Mouse (Mus musculus) hindbrain, postnatal 0 days (tissue): ENCODE results near the gene Serpinb12. TPM values are rescaled to one million over a fixed set of nuclear protein-coding genes. Genes with fewer than 3 reads are reported as not detected.

Source experiments
- ATAC-seq: fragments of 200-750 bp; cut with Nextera tagmentation; 2 replicates; pipeline ENCODE4 v1.8.0; 2017; ENCODE audit warnings: mild to moderate bottlenecking, moderate TSS enrichment, moderate library complexity
- DNase-seq: peaks from one replicate; pipeline ENCODE4 v3.0.0-alpha.2; 2015; ENCODE audit warnings: low spot score
- H3K27ac ChIP-seq: fragments of 300-500 bp; sonication (generic); 2 replicates; pipeline ENCODE4 v1.5.1; 2014; ENCODE audit warnings: mild to moderate bottlenecking
- H3K27me3 ChIP-seq: fragments of 300-500 bp; sonication (generic); 2 replicates; pipeline ENCODE4 v1.6.1; 2014; ENCODE audit warnings: low read length, mixed read lengths; ENCODE audit not compliant: insufficient read depth
- H3K36me3 ChIP-seq: fragments of 300-500 bp; sonication (generic); 2 replicates; pipeline ENCODE4 v1.6.1; 2014; ENCODE audit warnings: low read length, mixed read lengths; ENCODE audit not compliant: insufficient read depth
- H3K4me1 ChIP-seq: fragments of 300-500 bp; sonication (generic); 2 replicates; pipeline ENCODE4 v1.6.1; 2014; ENCODE audit warnings: antibody characterized with exemption, low read length, mixed read lengths; ENCODE audit not compliant: insufficient read depth
- H3K4me2 ChIP-seq: fragments of 300-500 bp; sonication (generic); 2 replicates; pipeline ENCODE4 v1.6.1; 2014; ENCODE audit warnings: low read depth, mild to moderate bottlenecking, low read length, moderate library complexity, mixed read lengths
- H3K4me3 ChIP-seq: fragments of 300-500 bp; sonication (generic); 2 replicates; pipeline ENCODE4 v1.5.1; 2014; ENCODE audit warnings: low read length
- H3K9ac ChIP-seq: fragments of 300-500 bp; sonication (generic); replicated peaks from 2 replicates; pipeline ENCODE4 v1.6.1; 2014; ENCODE audit warnings: mild to moderate bottlenecking, low read length, moderate library complexity, mixed read lengths
- H3K9me3 ChIP-seq: fragments of 300-500 bp; sonication (generic); 2 replicates; pipeline ENCODE4 v1.6.1; 2016; ENCODE audit warnings: low read length, mixed read lengths
- CTCF ChIP-seq: IDR thresholded peaks from 2 replicates; pipeline ENCODE4 v1.5.1; 2016; ENCODE audit warnings: antibody characterized with exemption, control low read depth, low read depth
- WGBS: fragments of 180-500 bp; shearing (Covaris S2); extraction: QIAGEN DNeasy Blood & Tissue Kit; methylation state at CpG from one replicate; pipeline ENCODE4 v1.1.7; 2014; 5-methylcytosine and 5-hydroxymethylcytosine counted together
- polyA plus RNA-seq: library from polyadenylated mRNA; unstranded; fragments of >200 nt; fragmentation: Nextera tagmentation; extraction: Ambion mirVana; gene quantifications from 2 replicates; pipeline ENCODE4 v1.2.1, GENCODE M21; 2015
- total RNA-seq: library from RNA; depleted of rRNA; stranded (reverse); fragments of >200 nt; gene quantifications from 2 replicates; pipeline ENCODE4 v1.2.3, GENCODE M21; 2014; rRNA removed

Gene Serpinb12
- total and polyA plus RNA-seq, 2 experiments from 2014 or later, result 0.14 TPM; not detected in 1

DNA sequence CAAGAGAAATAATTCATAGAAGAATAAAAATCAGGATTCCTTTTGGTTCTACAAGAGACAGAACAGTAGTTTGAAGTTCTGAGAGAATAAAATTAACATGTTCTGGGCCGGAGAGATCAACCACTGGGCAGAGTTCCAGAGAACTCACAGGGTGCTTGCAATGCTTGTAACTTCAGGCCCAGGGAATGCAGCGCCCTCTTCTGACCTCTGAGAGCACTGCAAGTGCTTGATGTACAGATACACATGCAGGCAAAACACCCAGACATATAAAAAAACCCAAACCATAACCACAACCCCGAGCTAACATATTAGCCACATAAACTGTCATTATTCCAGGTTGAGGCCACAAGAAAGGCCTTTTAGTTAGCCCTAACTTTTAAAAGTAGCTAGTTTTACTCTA is 26.8 kb downstream of the Serpinb12 start:
- Histone ChIP-seq H3K9ac (no peak overlapping the region), H3K4me3 (no peak overlapping the region), H3K27me3 (no peaks in the 10 kb centered on the region), H3K4me1 (no peaks in the 10 kb centered on the region), H3K27ac (no peak overlapping the region), H3K36me3 (no peaks in the 10 kb centered on the region), H3K4me2 (no peak overlapping the region), H3K9me3 (no peaks in the 10 kb centered on the region)
- DNase-seq (peak; percentile 33), ATAC-seq (no peak)
- 38% methylated on average over 3 of the region's 3 CpGs for WGBS
- TF ChIP-seq CTCF, result peak; percentile 34

DNA sequence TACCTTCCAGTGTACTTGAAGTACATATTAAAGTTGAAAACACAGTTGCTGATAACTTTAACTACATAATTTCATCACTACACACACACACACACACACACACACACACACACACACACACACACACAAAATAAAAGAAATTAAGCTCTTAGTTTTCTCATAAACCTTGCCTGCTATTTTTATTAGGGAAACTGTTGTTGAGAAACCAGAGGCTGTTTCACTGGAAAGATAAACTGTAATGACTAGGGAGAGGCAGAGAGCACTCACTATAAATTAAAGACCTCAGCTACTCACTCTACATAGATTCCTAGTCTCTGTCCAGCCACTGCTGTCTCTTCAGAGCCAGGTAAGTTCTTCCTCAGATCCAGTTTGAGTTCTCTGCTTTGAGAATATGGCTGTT is 46.4 kb downstream of the Serpinb12 start, which contains the start of gene Serpinb13:
Gene Serpinb13, plus strand, starts transcription at position 301 of the 400 bp plus-strand sequence.
- H3K27ac ChIP-seq, result no peak within 1 kb of the TSS
- no peak within 1 kb of the TSS for H3K9ac ChIP-seq
- H3K4me1 ChIP-seq, result no peaks in the 10 kb centered on the region
- no peak for TF ChIP-seq CTCF
- H3K9me3 ChIP-seq, result no peaks in the 10 kb centered on the region
- no peak within 1 kb of the TSS for H3K4me2 ChIP-seq
- no peaks in the 10 kb centered on the region for H3K36me3 ChIP-seq
- H3K4me3 ChIP-seq, result no peak within 1 kb of the TSS
- no peak for DNase-seq
- no peaks in the 10 kb centered on the region for H3K27me3 ChIP-seq
- ATAC-seq, result no peak

GRCm38 (mm10) chr1:106983092-106983491 is 48.8 kb downstream of the Serpinb12 start:
- Histone ChIP-seq H3K4me3 (no peak overlapping the region), H3K4me2 (no peak overlapping the region), H3K36me3 (no peaks in the 10 kb centered on the region), H3K27ac (no peak overlapping the region), H3K9ac (no peak overlapping the region), H3K9me3 (no peaks in the 10 kb centered on the region), H3K4me1 (no peaks in the 10 kb centered on the region), H3K27me3 (no peaks in the 10 kb centered on the region)
- WGBS, result 100% methylated on average over 1 of the region's 1 CpGs
- no peak for TF ChIP-seq CTCF
- DNase-seq, result no peak
- ATAC-seq, result no peak

GRCm38 (mm10) chr1:106983865-106984264 is 49.6 kb downstream of the Serpinb12 start:
- Histone ChIP-seq H3K9ac (no peak overlapping the region), H3K27ac (no peak overlapping the region), H3K4me1 (no peaks in the 10 kb centered on the region), H3K4me2 (no peak overlapping the region), H3K4me3 (no peak overlapping the region), H3K36me3 (no peaks in the 10 kb centered on the region), H3K27me3 (no peaks in the 10 kb centered on the region), H3K9me3 (no peaks in the 10 kb centered on the region)
- TF ChIP-seq CTCF, result no peak
- no peak for DNase-seq
- no peak for ATAC-seq
- 84% methylated on average over 2 of the region's 2 CpGs for WGBS

GRCm38 (mm10) chr1:107000424-107000823 is 66.2 kb downstream of the Serpinb12 start:
- no peak overlapping the region for H3K4me3 ChIP-seq
- H3K36me3 ChIP-seq, result no peaks in the 10 kb centered on the region
- H3K9me3 ChIP-seq, result no peaks in the 10 kb centered on the region
- ATAC-seq (0 out of 2 replicates have a peak, but pooled peaks have one; percentile 35), DNase-seq (peak; percentile 47)
- no peaks in the 10 kb centered on the region for H3K27me3 ChIP-seq
- TF ChIP-seq CTCF, result no peak
- H3K4me2 ChIP-seq, result no peak overlapping the region
- no peak overlapping the region for H3K27ac ChIP-seq
- no peaks in the 10 kb centered on the region for H3K4me1 ChIP-seq
- WGBS, result 53% methylated on average over 13 of the region's 13 CpGs
- H3K9ac ChIP-seq, result no peak overlapping the region

GRCm38 (mm10) chr1:107001754-107002153 is 67.5 kb downstream of the Serpinb12 start:
- no peaks in the 10 kb centered on the region for H3K4me1 ChIP-seq
- H3K4me2 ChIP-seq, result no peak overlapping the region
- DNase-seq (no peak), ATAC-seq (no peak)
- H3K9ac ChIP-seq, result no peak overlapping the region
- no peaks in the 10 kb centered on the region for H3K36me3 ChIP-seq
- no peak for TF ChIP-seq CTCF
- H3K4me3 ChIP-seq, result no peak overlapping the region
- no peaks in the 10 kb centered on the region for H3K9me3 ChIP-seq
- no peaks in the 10 kb centered on the region for H3K27me3 ChIP-seq
- H3K27ac ChIP-seq, result no peak overlapping the region
- 81% methylated on average over 2 of the region's 2 CpGs for WGBS

- no peaks in the 10 kb centered on the region for H3K4me1 ChIP-seq
- no peak for TF ChIP-seq CTCF
- 77% methylated on average over 3 of the region's 3 CpGs for WGBS
- DNase-seq (no peak), ATAC-seq (no peak)
- no peak overlapping the region for H3K4me2 ChIP-seq
- no peaks in the 10 kb centered on the region for H3K36me3 ChIP-seq
- H3K27ac ChIP-seq, result no peak overlapping the region
- H3K9me3 ChIP-seq, result no peaks in the 10 kb centered on the region
- no peak overlapping the region for H3K4me3 ChIP-seq
- H3K9ac ChIP-seq, result no peak overlapping the region
- no peaks in the 10 kb centered on the region for H3K27me3 ChIP-seq
These were observed 72.1 kb downstream of the Serpinb12 start for GRCm38 (mm10) chr1:107006316-107006715.

Other genes starting within 250 kb of the Serpinb12 start
- 13.1 and 15.2 TPM in 2 replicates for gene Bcl2, start 220.2 kb upstream of the Serpinb12 start, total RNA-seq
- gene Bcl2, start 220.2 kb upstream of the Serpinb12 start, polyA plus RNA-seq, result 9.8 and 10.1 TPM in 2 replicates
- gene Kdsr, start 174.7 kb upstream of the Serpinb12 start, total RNA-seq, result 8.9 and 9.1 TPM in 2 replicates
- gene Kdsr, start 174.7 kb upstream of the Serpinb12 start, polyA plus RNA-seq, result 17.2 and 17.6 TPM in 2 replicates
- gene Vps4b, start 137.7 kb upstream of the Serpinb12 start, total RNA-seq, result 13.2 and 18.7 TPM in 2 replicates
- 20.3 and 28.0 TPM in 2 replicates for gene Vps4b, start 137.7 kb upstream of the Serpinb12 start, polyA plus RNA-seq
- gene Serpinb5, start 73.3 kb upstream of the Serpinb12 start, total RNA-seq, result 0.05 TPM in 1 of 2 replicates, not detected in the other
- 0.15 and 0.38 TPM in 2 replicates for gene Serpinb5, start 73.3 kb upstream of the Serpinb12 start, polyA plus RNA-seq
- gene Serpinb13, start 46.5 kb downstream of the Serpinb12 start, total RNA-seq, result not detected in 2 replicates
- gene Serpinb13, start 46.5 kb downstream of the Serpinb12 start, polyA plus RNA-seq, result not detected in 2 replicates
- gene Serpinb3a, start 117.9 kb downstream of the Serpinb12 start, total RNA-seq, result not detected in 2 replicates
- gene Serpinb3a, start 117.9 kb downstream of the Serpinb12 start, polyA plus RNA-seq, result not detected in 2 replicates
- not detected in 2 replicates for gene Serpinb3d, start 149.1 kb downstream of the Serpinb12 start, total RNA-seq
- gene Serpinb3d, start 149.1 kb downstream of the Serpinb12 start, polyA plus RNA-seq, result not detected in 2 replicates